Mouse (Mus musculus) gastrocnemius, postnatal 36 days (tissue): Measurements from ENCODE around the gene Rhot1. TPM values are rescaled to one million over a fixed set of nuclear protein-coding genes. Genes with fewer than 3 reads are reported as not detected.

Experiments
- DNase-seq, 2 experiments: peaks; one replicate each; pipeline ENCODE4 v3.0.0; 2022
- intact Hi-C: fragments of 180-260 bp; cut with DNase I; formaldehyde crosslinking; loops from one replicate; pipeline ENCODE4 v1.15.1; 2025
- total RNA-seq, 2 experiments: library from RNA; stranded (reverse); gene quantifications; 2 replicates each; pipeline ENCODE4 v1.2.3; 2021

Gene Rhot1
- total RNA-seq, 2 experiments from 2014 or later, result 35.7 to 37.2 TPM

- intact Hi-C loops, result no loop called here
- no peak for DNase-seq
These were observed 66.2 kb downstream of the Rhot1 start for GRCm38 (mm10) chr11:80275011-80275410.

- no peak for DNase-seq
- intact Hi-C loops, result no loop called here
These were observed 69.2 kb downstream of the Rhot1 start for GRCm38 (mm10) chr11:80278054-80278453.

- no peak for DNase-seq
These were observed 75.0 kb downstream of the Rhot1 start for GRCm38 (mm10) chr11:80283786-80284185.

GRCm38 (mm10) chr11:80284641-80285040 is 75.8 kb downstream of the Rhot1 start:
- intact Hi-C loops, result no loop called here
- peak; percentile 21 to 34 for DNase-seq

More at GRCm38 (mm10) chr11:80283786-80284185, 75.0 kb downstream of the Rhot1 start:
- intact Hi-C loops, result no loop called here

GRCm38 (mm10) chr11:80287150-80287549 is 78.3 kb downstream of the Rhot1 start:
- peak; percentile 49 to 57 for DNase-seq
- intact Hi-C loops, result loop anchor here (1.0 kb wide), 1 partner anchor 64 kb away; no protein-coding TSS in a partner anchor

GRCm38 (mm10) chr11:80289701-80290445 is 81.1 kb downstream of the Rhot1 start:
- no peak for DNase-seq
- intact Hi-C loops, result no loop called here

- no peak for DNase-seq
- intact Hi-C loops, result no loop called here
These were observed 82.2 kb downstream of the Rhot1 start for GRCm38 (mm10) chr11:80291004-80291403.

GRCm38 (mm10) chr11:80292463-80292862 is 83.6 kb downstream of the Rhot1 start:
- intact Hi-C loops, result no loop called here

GRCm38 (mm10) chr11:80295066-80295465 is 86.2 kb downstream of the Rhot1 start:
- intact Hi-C loops, result no loop called here

More at GRCm38 (mm10) chr11:80292463-80292862, 83.6 kb downstream of the Rhot1 start:
- no peak for DNase-seq

GRCm38 (mm10) chr11:80295785-80296184 is 87.0 kb downstream of the Rhot1 start:
- DNase-seq, result no peak
- intact Hi-C loops, result no loop called here

More at GRCm38 (mm10) chr11:80295066-80295465, 86.2 kb downstream of the Rhot1 start:
- no peak for DNase-seq

GRCm38 (mm10) chr11:80299513-80300235 is 90.9 kb downstream of the Rhot1 start:
- intact Hi-C loops, result no loop called here
- DNase-seq, result no peak

GRCm38 (mm10) chr11:80300551-80301315 is 91.9 kb downstream of the Rhot1 start, which contains the start of gene Rhbdl3:
TSS of gene Rhbdl3 (plus strand) at chr11:80300912.
- peak; percentile 57 to 65 for DNase-seq
- intact Hi-C loops, result no loop called here

- intact Hi-C loops, result no loop called here
- peak; percentile 55 to 61 for DNase-seq
These were observed 92.7 kb downstream of the Rhot1 start for GRCm38 (mm10) chr11:80301316-80302045.

GRCm38 (mm10) chr11:80302046-80302390 is 93.2 kb downstream of the Rhot1 start:
- DNase-seq, result no peak
- intact Hi-C loops, result no loop called here

- DNase-seq, result peak; percentile 52 to 54
- intact Hi-C loops, result no loop called here
These were observed 93.7 kb downstream of the Rhot1 start for GRCm38 (mm10) chr11:80302536-80302935.

GRCm38 (mm10) chr11:80303746-80304145 is 94.9 kb downstream of the Rhot1 start:
- no peak for DNase-seq
- intact Hi-C loops, result no loop called here

GRCm38 (mm10) chr11:80304846-80305245 is 96.0 kb downstream of the Rhot1 start:
- intact Hi-C loops, result no loop called here
- peak in 1 of 2 experiments; percentile 15 for DNase-seq

- no peak for DNase-seq
- intact Hi-C loops, result no loop called here
These were observed 99.7 kb downstream of the Rhot1 start for GRCm38 (mm10) chr11:80308537-80308936.

- DNase-seq, result no peak
- intact Hi-C loops, result no loop called here
These were observed 102.5 kb downstream of the Rhot1 start for GRCm38 (mm10) chr11:80311271-80311670.

GRCm38 (mm10) chr11:80312049-80312448 is 103.2 kb downstream of the Rhot1 start:
- intact Hi-C loops, result no loop called here
- DNase-seq, result no peak
